Mouse (Mus musculus): ENCODE measurements at regions not wholly inside any gene's neighbourhood (a gene's known extent, or its start where the extent isn't known, plus 50 kb on each side); places are given as distances from the start of the nearest gene placed in this dataset.

- no peak for TF ChIP-seq CTCF (IDR thresholded peaks at IDR 0.05; ENCODE audit: control insufficient read depth, insufficient read depth, insufficient replicate concordance, low read depth, low read length)
- TF ChIP-seq POLR2A (IDR thresholded peaks at IDR 0.05; ENCODE audit: control insufficient read depth, low read depth, low read length) = no peak
These were observed 170.1 kb upstream of the Mgat5 start for GRCm38 (mm10) chr1:127034748-127035147.
